Mouse (Mus musculus): ENCODE results near the gene Tns1. TPM values are rescaled to one million over a fixed set of nuclear protein-coding genes. Genes with fewer than 3 reads are reported as not detected.

Gene Tns1
- polyA plus RNA-seq, 1 experiment from 2014 or later, result 23.1 TPM

DNA sequence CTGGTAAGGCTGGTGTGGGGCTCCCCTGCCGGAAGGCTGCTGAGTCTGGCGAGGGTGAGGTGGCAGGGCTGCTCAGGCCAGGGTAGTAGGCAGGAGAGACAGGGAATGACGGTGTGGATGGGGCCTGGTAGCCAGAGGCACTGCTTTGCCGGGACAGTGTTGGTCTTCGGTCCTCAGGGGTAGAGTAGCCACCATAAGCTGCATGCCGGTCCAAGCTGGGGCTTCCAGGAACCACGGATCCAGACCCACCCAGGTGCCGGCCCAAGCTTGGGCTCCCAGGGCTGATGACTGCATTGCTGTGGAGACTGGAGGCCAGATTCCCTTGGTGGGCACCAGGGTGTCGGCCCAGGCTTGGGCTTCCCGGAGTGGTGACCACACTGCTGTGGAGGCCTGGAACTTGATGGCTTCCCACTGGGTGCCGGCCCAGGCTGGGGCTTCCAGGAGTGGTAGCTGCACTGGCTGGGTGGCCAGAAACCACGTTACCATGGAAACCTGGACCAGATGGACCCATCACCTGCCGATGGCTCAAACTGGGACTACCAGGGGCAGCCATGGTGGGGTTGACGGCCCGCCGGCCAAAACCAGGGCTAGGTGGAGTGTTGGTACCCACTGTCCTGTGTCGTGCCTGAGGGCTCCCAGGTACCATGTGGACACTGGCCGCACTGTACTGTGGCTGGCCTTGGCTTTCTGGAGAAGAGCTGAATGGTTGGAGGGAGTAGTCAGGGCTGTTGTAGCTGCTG is 199.2 kb downstream of the Tns1 start:
- peaks cover 13% of the 10 kb centered on the region; the same call in 1 of the 2 replicates for H3K36me3 ChIP-seq
- no peak overlapping the region for H3K4me2 ChIP-seq (replicated peaks)
- no peak overlapping the region for H3K4me3 ChIP-seq (replicated peaks)
- 94% methylated on average over 18 of the region's 18 CpGs for WGBS
- peaks cover 5% of the 10 kb centered on the region; the same call in 1 of the 2 replicates for H3K4me1 ChIP-seq (replicated peaks)
- no peak overlapping the region for H3K9ac ChIP-seq
- no peak overlapping the region for H3K27ac ChIP-seq
- no peak for ATAC-seq
- no peaks in the 10 kb centered on the region for H3K27me3 ChIP-seq (replicated peaks)
- no peaks in the 10 kb centered on the region for H3K9me3 ChIP-seq

DNA sequence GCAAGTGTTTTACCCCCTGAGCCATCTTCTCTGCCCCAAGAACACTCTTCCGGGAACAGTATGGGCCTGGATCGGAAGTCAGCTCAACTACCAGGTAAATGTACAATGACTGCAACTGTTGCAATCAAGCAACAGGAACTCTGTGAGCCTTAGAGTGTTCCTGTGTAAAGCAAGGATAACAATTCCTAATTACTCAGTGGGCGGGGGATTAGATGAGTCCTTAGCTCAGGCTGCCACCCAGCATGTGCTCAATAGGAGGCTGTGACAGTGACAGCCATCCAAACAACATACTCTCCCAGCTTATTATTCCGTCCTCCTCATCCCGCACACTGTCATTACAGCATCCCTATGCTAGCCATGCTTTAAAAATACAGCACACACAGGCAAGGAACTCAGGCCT is 200.0 kb downstream of the Tns1 start:
- Histone ChIP-seq H3K9me3 (no peaks in the 10 kb centered on the region), H3K4me1 (replicated peaks) (peaks cover 5% of the 10 kb centered on the region; the same call in 1 of the 2 replicates), H3K9ac (no peak overlapping the region), H3K36me3 (peaks cover 13% of the 10 kb centered on the region; the same call in 1 of the 2 replicates), H3K4me3 (replicated peaks) (no peak overlapping the region), H3K4me2 (replicated peaks) (no peak overlapping the region), H3K27ac (no peak overlapping the region), H3K27me3 (replicated peaks) (no peaks in the 10 kb centered on the region)
- WGBS, result 80% methylated on average over 5 of the region's 5 CpGs
- no peak for ATAC-seq

DNA sequence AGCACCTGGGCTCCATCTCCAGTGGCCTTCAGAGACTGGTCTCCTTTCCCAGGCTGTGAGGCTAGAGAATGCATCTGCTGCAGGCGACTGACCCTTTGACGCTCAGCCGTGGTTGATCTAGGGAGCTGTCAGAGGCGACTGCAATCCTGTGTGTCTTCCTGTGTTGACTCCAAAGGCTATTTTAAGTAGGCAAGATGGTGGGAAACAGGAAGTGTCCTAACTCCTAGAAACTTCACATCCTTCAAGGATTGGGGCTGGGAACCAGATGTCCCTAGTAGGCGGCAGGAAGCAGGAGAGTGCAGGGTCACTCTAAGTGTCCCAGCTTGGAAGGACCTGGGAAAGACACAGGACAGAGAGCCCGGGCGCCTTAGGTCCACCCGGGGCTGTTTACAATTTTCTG is 201.1 kb downstream of the Tns1 start:
- H3K4me3 ChIP-seq (replicated peaks), result no peak overlapping the region
- H3K4me2 ChIP-seq (replicated peaks), result no peak overlapping the region
- H3K9ac ChIP-seq, result no peak overlapping the region
- no peaks in the 10 kb centered on the region for H3K4me1 ChIP-seq (replicated peaks)
- H3K27ac ChIP-seq, result peak overlapping the region; percentile 46
- H3K27me3 ChIP-seq (replicated peaks), result no peaks in the 10 kb centered on the region
- no peaks in the 10 kb centered on the region for H3K9me3 ChIP-seq
- WGBS, result 41% methylated on average over 8 of the region's 8 CpGs
- ATAC-seq, result 0 out of 2 replicates have a peak, but pooled peaks have one; percentile 53
- H3K36me3 ChIP-seq, result peaks cover 13% of the 10 kb centered on the region; the same call in 1 of the 2 replicates

DNA sequence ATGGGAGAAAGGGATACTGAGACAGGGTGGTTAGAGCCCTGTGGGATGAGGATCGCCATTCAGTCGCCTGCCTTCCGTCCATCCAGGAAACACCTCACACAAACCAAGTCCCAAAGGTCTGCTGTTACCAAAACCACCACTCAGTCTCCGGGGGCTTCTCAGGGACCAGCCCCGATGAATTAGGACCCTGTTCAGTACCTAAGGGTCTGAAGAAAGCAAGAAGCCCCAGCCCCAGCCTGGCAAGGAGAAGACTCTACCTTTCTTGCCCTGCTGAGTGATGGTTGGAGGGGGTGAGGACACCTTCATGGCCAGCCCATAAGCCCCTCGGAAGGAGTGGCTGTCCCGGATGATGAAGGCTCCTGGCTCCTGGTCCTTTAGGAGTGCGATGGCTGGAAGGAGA is 203.5 kb downstream of the Tns1 start:
- ATAC-seq, result no peak
- H3K36me3 ChIP-seq, result peaks cover 20% of the 10 kb centered on the region
- 92% methylated on average over 8 of the region's 8 CpGs for WGBS

DNA sequence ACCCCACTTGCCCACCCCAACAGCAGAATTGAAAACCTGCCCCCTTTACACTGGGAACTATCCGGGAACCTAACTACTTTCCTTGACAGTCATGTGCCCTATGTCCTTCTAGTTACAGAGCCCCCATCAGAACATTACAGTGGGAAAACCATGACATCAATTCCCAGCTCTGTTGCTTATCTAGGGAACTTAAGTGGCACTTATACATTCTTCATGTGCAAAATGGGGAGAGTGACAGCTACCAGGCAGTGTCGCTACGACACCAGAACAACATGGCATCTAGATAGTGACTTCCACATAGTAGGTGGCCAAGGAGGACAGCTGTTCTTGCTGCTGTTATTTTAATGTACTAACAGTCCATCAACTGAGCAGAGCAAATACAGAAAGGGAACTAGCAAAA is 204.3 kb downstream of the Tns1 start:
- Histone ChIP-seq H3K27ac (no peak overlapping the region), H3K9me3 (no peaks in the 10 kb centered on the region), H3K9ac (no peak overlapping the region), H3K4me1 (replicated peaks) (no peaks in the 10 kb centered on the region), H3K36me3 (peaks cover 19% of the 10 kb centered on the region), H3K27me3 (replicated peaks) (no peaks in the 10 kb centered on the region), H3K4me3 (replicated peaks) (no peak overlapping the region), H3K4me2 (replicated peaks) (no peak overlapping the region)
- ATAC-seq, result no peak
- whole genome bisulfite sequencing, result 94% methylated on average over 3 of the region's 3 CpGs

More for the DNA sequence above, 203.5 kb downstream of the Tns1 start:
- no peaks in the 10 kb centered on the region for H3K9me3 ChIP-seq
- H3K27me3 ChIP-seq (replicated peaks), result no peaks in the 10 kb centered on the region
- H3K4me1 ChIP-seq (replicated peaks), result no peaks in the 10 kb centered on the region
- H3K4me2 ChIP-seq (replicated peaks), result no peak overlapping the region
- no peak overlapping the region for H3K27ac ChIP-seq
- no peak overlapping the region for H3K4me3 ChIP-seq (replicated peaks)
- no peak overlapping the region for H3K9ac ChIP-seq

DNA sequence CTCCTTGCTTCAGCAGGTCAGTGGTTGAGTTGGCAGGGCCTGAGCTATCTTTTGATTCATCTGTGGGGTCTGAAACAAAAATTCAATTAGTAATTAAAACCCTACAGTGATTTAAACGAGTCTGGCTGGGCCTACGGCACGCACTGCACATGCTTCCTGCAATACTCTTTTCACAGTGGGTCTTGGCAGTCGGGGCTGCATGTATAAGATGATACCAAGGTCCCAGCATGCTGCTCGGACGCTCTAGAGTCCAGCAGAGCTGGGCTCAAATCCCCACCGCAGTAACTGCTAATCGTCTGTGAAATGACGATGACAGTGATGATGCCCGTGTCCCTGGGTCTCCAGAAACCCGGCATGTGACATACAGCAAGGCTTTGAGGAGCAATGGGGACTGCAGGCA is 206.2 kb downstream of the Tns1 start:
- H3K27ac ChIP-seq, result no peak overlapping the region

DNA sequence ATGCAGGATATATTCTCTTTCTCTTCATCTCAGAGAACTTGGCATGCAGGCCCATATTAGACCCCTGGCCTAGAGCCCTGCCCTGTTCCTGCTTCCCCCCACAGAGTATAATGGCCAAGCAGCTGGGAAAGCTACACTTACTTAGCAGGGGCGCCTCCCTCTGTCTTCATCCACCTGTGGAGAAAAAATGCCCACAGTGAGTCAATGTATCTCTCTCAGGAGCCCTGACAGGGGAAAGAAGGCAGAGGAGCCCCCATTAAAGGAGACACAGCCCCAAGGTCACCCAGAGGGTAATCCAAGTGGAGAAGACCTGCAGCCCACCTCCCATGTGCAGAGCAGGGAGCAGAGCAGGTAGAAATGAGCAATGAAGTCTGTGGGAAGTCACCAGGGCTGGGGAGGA is 208.0 kb downstream of the Tns1 start:
- Histone ChIP-seq H3K4me3 (replicated peaks) (no peak overlapping the region), H3K9me3 (no peaks in the 10 kb centered on the region), H3K36me3 (peaks cover 16% of the 10 kb centered on the region), H3K27ac (no peak overlapping the region), H3K4me1 (replicated peaks) (peaks cover 12% of the 10 kb centered on the region; the same call in 1 of the 2 replicates), H3K4me2 (replicated peaks) (no peak overlapping the region), H3K9ac (no peak overlapping the region), H3K27me3 (replicated peaks) (no peaks in the 10 kb centered on the region)
- WGBS, result 82% methylated on average over 1 of the region's 1 CpGs
- ATAC-seq, result no peak

More for the DNA sequence above, 206.2 kb downstream of the Tns1 start:
- Histone ChIP-seq H3K4me3 (replicated peaks) (no peak overlapping the region), H3K4me2 (replicated peaks) (no peak overlapping the region), H3K4me1 (replicated peaks) (peaks cover 12% of the 10 kb centered on the region; the same call in 1 of the 2 replicates), H3K27me3 (replicated peaks) (no peaks in the 10 kb centered on the region), H3K36me3 (peaks cover 16% of the 10 kb centered on the region), H3K9me3 (no peaks in the 10 kb centered on the region), H3K9ac (no peak overlapping the region)
- 83% methylated on average over 11 of the region's 11 CpGs for WGBS
- ATAC-seq, result no peak

DNA sequence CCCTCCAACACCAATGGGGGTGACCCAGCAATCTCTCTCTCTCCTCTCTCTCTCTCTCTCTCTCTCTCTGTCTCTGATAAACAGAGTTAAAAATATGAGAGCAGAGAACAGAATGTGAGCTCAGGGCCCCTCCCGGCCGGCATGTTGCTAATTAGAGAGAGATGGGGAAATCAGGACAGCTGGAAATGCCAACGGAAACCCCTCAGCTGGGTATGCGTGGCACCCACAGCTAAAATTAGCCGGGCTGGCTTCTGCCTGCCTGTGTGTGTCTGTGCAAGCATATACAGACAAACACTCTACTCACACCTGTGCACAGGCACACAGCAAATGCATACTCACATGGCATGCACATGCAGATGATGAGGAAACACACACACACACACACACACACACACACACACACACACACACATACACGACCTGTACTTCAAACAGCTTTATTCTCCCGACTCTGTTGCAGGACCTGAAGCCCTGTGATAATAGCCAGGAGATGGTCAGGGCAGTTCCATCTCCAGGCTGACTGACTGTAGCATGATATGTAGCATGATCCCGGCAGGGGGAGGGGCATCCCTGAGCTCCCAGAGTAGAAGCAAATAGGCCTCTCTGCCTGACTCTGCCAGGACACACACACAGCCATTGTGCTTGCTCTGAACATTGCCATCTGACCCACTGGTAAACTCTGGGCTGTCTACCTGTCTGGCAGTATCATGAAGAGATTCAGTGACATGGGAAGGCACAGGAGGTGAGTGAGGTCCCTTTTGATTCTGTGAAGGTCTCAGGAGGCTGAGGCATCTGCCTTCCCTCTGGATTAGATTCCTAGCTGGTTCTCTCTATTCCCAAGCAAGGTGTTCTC is 208.8 kb downstream of the Tns1 start:
- H3K9ac ChIP-seq, result no peak overlapping the region
- H3K36me3 ChIP-seq, result peaks cover 11% of the 10 kb centered on the region
- H3K4me3 ChIP-seq (replicated peaks), result no peak overlapping the region
- no peak overlapping the region for H3K27ac ChIP-seq
- ATAC-seq, result no peak
- no peaks in the 10 kb centered on the region for H3K9me3 ChIP-seq
- peaks cover 12% of the 10 kb centered on the region; the same call in 1 of the 2 replicates for H3K4me1 ChIP-seq (replicated peaks)
- H3K27me3 ChIP-seq (replicated peaks), result no peaks in the 10 kb centered on the region
- 59% methylated on average over 8 of the region's 8 CpGs for WGBS
- no peak overlapping the region for H3K4me2 ChIP-seq (replicated peaks)

DNA sequence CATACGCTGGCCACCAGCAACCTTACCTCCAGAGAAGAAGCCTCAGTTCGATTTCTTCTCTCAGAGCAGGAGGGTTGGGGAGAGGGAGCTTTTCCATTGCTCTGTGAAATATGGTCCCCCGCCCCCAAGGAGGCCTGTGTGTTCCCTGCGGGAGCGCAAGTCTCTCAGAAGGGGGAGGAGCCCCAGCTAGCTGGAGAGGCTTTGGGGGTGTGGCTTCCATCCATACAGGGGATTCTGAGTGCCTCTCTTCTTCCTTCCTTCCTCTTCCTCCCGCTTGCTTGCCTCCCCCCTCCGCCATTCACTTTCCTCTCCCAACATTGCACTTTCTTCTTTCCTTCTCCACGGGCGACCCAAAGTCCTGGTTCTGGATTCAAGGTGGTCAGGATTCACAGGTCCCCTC is 210.2 kb downstream of the Tns1 start:
- no peak overlapping the region for H3K9ac ChIP-seq
- H3K4me2 ChIP-seq (replicated peaks), result no peak overlapping the region; the same call in 1 of the 2 replicates

DNA sequence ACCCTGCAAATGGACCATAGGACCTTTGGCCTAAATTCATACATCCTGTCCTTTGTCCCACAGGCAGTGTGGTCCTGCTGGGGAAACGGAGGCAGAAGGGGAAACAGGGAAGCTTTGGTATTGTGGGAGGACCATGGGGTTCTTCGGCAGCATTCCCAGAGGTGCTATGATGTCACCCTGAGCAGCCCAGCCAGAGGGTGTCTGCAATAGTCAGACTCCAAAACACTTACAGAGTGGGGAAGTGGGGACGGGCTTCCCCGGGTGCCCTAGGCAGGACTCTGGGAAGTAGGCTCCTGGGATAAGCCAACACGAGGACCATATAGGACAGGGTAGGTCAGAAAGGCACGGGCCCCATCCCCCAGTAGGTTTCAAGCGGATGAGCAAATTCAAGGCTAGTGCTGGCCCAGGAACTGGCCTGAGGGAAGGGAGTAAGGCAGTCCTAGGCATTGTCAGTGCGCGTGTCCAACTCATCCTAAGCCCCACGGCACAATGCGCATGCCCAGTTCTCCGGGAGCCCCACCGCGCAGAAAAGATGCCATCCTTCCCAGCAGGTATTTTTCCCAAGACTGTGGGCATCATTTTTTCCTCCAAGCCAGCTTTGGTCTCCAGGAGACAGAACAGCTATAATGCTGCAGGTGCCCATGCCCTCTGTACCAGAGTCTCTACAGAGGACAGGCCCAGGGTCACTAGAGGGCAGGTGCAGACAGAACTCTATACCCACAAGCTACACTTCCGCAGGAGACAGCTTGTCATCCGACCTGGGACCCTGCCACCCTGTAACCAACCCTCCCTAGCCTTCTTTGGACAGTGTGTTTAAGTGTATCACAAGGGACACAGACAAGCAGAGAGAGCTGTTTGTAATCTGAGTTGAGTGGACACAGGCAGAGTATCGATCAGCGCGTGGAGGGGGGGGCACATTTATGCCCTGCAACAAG is 210.9 kb downstream of the Tns1 start:
- H3K4me2 ChIP-seq (replicated peaks), result no peak overlapping the region

More for the DNA sequence above, 210.2 kb downstream of the Tns1 start:
- Histone ChIP-seq H3K9me3 (no peaks in the 10 kb centered on the region), H3K4me3 (replicated peaks) (no peak overlapping the region), H3K4me1 (replicated peaks) (peaks cover 12% of the 10 kb centered on the region; the same call in 1 of the 2 replicates), H3K27me3 (replicated peaks) (no peaks in the 10 kb centered on the region), H3K27ac (no peak overlapping the region), H3K36me3 (peaks cover 10% of the 10 kb centered on the region; the same call in 1 of the 2 replicates)
- 0 out of 2 replicates have a peak, but pooled peaks have one; percentile 47 for ATAC-seq
- 24% methylated on average over 9 of the region's 9 CpGs for WGBS

DNA sequence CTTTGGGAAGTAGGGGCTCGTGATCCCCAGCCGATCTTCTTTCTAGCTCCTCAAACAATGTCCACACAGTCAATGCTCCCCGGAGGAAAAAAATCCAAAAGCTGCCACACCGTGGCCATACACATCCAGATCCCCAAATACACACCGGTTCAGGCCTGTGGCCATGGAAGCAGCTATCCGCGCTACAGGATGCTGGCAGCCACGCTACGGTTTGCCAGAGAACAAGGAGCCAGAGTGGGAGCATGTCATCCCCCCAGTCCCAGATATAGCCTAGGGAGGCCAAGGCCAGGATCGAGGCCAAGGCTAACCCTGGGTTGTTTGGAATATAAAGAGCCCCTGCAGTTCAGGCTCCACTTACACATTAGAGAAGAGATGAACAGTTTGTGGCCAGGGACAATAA is 211.8 kb downstream of the Tns1 start:
- Histone ChIP-seq H3K4me2 (replicated peaks) (no peak overlapping the region), H3K27me3 (replicated peaks) (no peaks in the 10 kb centered on the region), H3K4me1 (replicated peaks) (peaks cover 12% of the 10 kb centered on the region; the same call in 1 of the 2 replicates), H3K27ac (no peak overlapping the region), H3K9ac (no peak overlapping the region), H3K36me3 (peaks cover 8% of the 10 kb centered on the region; the same call in 1 of the 2 replicates), H3K4me3 (replicated peaks) (no peak overlapping the region), H3K9me3 (no peaks in the 10 kb centered on the region)
- no peak for ATAC-seq
- WGBS, result 90% methylated on average over 10 of the region's 10 CpGs

More for the DNA sequence above, 210.9 kb downstream of the Tns1 start:
- H3K4me1 ChIP-seq (replicated peaks), result peaks cover 12% of the 10 kb centered on the region; the same call in 1 of the 2 replicates
- no peaks in the 10 kb centered on the region for H3K9me3 ChIP-seq
- WGBS, result 78% methylated on average over 19 of the region's 19 CpGs
- peaks cover 10% of the 10 kb centered on the region; the same call in 1 of the 2 replicates for H3K36me3 ChIP-seq
- 0 out of 2 replicates have a peak, but pooled peaks have one; percentile 11 for ATAC-seq
- H3K27me3 ChIP-seq (replicated peaks), result no peaks in the 10 kb centered on the region
- H3K4me3 ChIP-seq (replicated peaks), result no peak overlapping the region
- H3K9ac ChIP-seq, result no peak overlapping the region
- H3K27ac ChIP-seq, result no peak overlapping the region
